Mouse (Mus musculus) neural tube, embryonic 14.5 days (tissue): ENCODE measurements around the gene Tbc1d22a. TPM values are rescaled to one million over a fixed set of nuclear protein-coding genes. Genes with fewer than 3 reads are reported as not detected.
A peak's percentile ranks its signal among the peaks of the same experiment; 100 is the strongest.

Source experiments
- ATAC-seq: fragments of 200-750 bp; cut with Nextera tagmentation; 2 replicates; pipeline ENCODE4 v1.8.0; 2017; ENCODE audit warnings: low read depth, mild to moderate bottlenecking, moderate TSS enrichment, moderate library complexity
- H3K27ac ChIP-seq: fragments of 300-500 bp; sonication (generic); 2 replicates; pipeline ENCODE4 v1.5.1; 2014; ENCODE audit warnings: low read depth, mild to moderate bottlenecking, control low read depth, low read length, moderate library complexity, mixed read lengths
- H3K27me3 ChIP-seq: fragments of 300-500 bp; sonication (generic); 2 replicates; pipeline ENCODE4 v1.6.1; 2014; ENCODE audit warnings: low read length; ENCODE audit not compliant: control insufficient read depth, insufficient read depth
- H3K36me3 ChIP-seq: fragments of 300-500 bp; sonication (generic); 2 replicates; pipeline ENCODE4 v1.6.1; 2014; ENCODE audit warnings: low read length, mixed read lengths; ENCODE audit not compliant: control insufficient read depth, insufficient read depth
- H3K4me1 ChIP-seq: fragments of 300-500 bp; sonication (generic); 2 replicates; pipeline ENCODE4 v1.6.1; 2014; ENCODE audit warnings: low read length; ENCODE audit not compliant: control insufficient read depth, insufficient read depth
- H3K4me2 ChIP-seq: fragments of 300-500 bp; sonication (generic); 2 replicates; pipeline ENCODE4 v1.6.1; 2014; ENCODE audit warnings: mild to moderate bottlenecking, low read depth, low read length, control low read depth
- H3K4me3 ChIP-seq: fragments of 300-500 bp; sonication (generic); 2 replicates; pipeline ENCODE4 v1.5.1; 2014; ENCODE audit warnings: low read depth, low read length, control low read depth, mixed read lengths
- H3K9ac ChIP-seq: fragments of 300-500 bp; sonication (generic); replicated peaks from 2 replicates; pipeline ENCODE4 v1.6.1; 2014; ENCODE audit warnings: low read depth, mild to moderate bottlenecking, control low read depth, low read length, mixed read lengths
- H3K9me3 ChIP-seq: fragments of 300-500 bp; sonication (generic); 2 replicates; pipeline ENCODE4 v1.6.1; 2016; ENCODE audit warnings: low read length; ENCODE audit not compliant: control insufficient read depth
- WGBS: fragments of 180-500 bp; shearing (Covaris S2); extraction: QIAGEN DNeasy Blood & Tissue Kit; methylation state at CpG from one replicate; pipeline ENCODE4 v1.1.7; 2014; 5-methylcytosine and 5-hydroxymethylcytosine counted together
- polyA plus RNA-seq: library from polyadenylated mRNA; unstranded; fragments of >200 nt; fragmentation: Nextera tagmentation; extraction: Ambion mirVana; gene quantifications from 2 replicates; pipeline ENCODE4 v1.2.1, GENCODE M21; 2014

Gene Tbc1d22a
- 8.9 and 10.1 TPM in 2 replicates for polyA plus RNA-seq

- no peaks in the 10 kb centered on the region for H3K27me3 ChIP-seq
- peak within 1 kb of the TSS; percentile 87 for H3K27ac ChIP-seq
- ATAC-seq: peak; percentile 93
- peaks cover 20% of the 10 kb centered on the region for H3K4me1 ChIP-seq
- H3K4me2 ChIP-seq: peak within 1 kb of the TSS; percentile 99
- peak within 1 kb of the TSS; percentile 89 for H3K4me3 ChIP-seq
- H3K9ac ChIP-seq: peak within 1 kb of the TSS; percentile 88
- no peaks in the 10 kb centered on the region for H3K36me3 ChIP-seq
- no peaks in the 10 kb centered on the region for H3K9me3 ChIP-seq
- under 1% methylated on average over 64 of the region's 64 CpGs for WGBS
Measured at GRCm38 (mm10) chr15:86213753-86214548, at the start of gene Tbc1d22a. Tbc1d22a (plus strand) TSS chr15:86214459.

GRCm38 (mm10) chr15:86164718-86165345, 49.4 kb upstream of the Tbc1d22a start:
- H3K27me3 ChIP-seq: no peaks in the 10 kb centered on the region
- H3K9me3 ChIP-seq: no peaks in the 10 kb centered on the region
- H3K27ac ChIP-seq: no peak overlapping the region
- ATAC-seq: no peak
- WGBS: 75% methylated on average over 21 of the region's 21 CpGs
- H3K9ac ChIP-seq: no peak overlapping the region
- no peak overlapping the region for H3K4me2 ChIP-seq
- H3K36me3 ChIP-seq: no peaks in the 10 kb centered on the region; the same call in 1 of the 2 replicates
- H3K4me3 ChIP-seq: no peak overlapping the region
- H3K4me1 ChIP-seq: 0 out of 2 replicates have a peak, but pooled peaks cover 2% of the 10 kb centered on the region

- Histone ChIP-seq H3K4me2 (no peak overlapping the region), H3K4me1 (0 out of 2 replicates have a peak, but pooled peaks cover 4% of the 10 kb centered on the region), H3K4me3 (no peak overlapping the region), H3K27ac (no peak overlapping the region), H3K9me3 (no peaks in the 10 kb centered on the region), H3K9ac (no peak overlapping the region), H3K36me3 (no peaks in the 10 kb centered on the region; the same call in 1 of the 2 replicates), H3K27me3 (no peaks in the 10 kb centered on the region)
- WGBS: 94% methylated on average over 24 of the region's 24 CpGs
- no peak for ATAC-seq
Measured at GRCm38 (mm10) chr15:86165811-86166590, 48.3 kb upstream of the Tbc1d22a start.

- H3K9ac ChIP-seq: no peak overlapping the region
- no peaks in the 10 kb centered on the region; the same call in 1 of the 2 replicates for H3K36me3 ChIP-seq
- H3K9me3 ChIP-seq: no peaks in the 10 kb centered on the region
- no peak overlapping the region for H3K4me2 ChIP-seq
- no peak overlapping the region for H3K4me3 ChIP-seq
- no peak overlapping the region for H3K27ac ChIP-seq
- H3K27me3 ChIP-seq: no peaks in the 10 kb centered on the region
- H3K4me1 ChIP-seq: 0 out of 2 replicates have a peak, but pooled peaks cover 4% of the 10 kb centered on the region
- WGBS: 92% methylated on average over 7 of the region's 7 CpGs
- no peak for ATAC-seq
Measured at GRCm38 (mm10) chr15:86167032-86167655, 47.1 kb upstream of the Tbc1d22a start.

- H3K27ac ChIP-seq: no peak overlapping the region
- 0 out of 2 replicates have a peak, but pooled peaks cover 4% of the 10 kb centered on the region for H3K4me1 ChIP-seq
- H3K4me2 ChIP-seq: no peak overlapping the region
- no peaks in the 10 kb centered on the region; the same call in 1 of the 2 replicates for H3K36me3 ChIP-seq
- no peak for ATAC-seq
- H3K4me3 ChIP-seq: no peak overlapping the region
- H3K9ac ChIP-seq: no peak overlapping the region
- no peaks in the 10 kb centered on the region for H3K27me3 ChIP-seq
- H3K9me3 ChIP-seq: no peaks in the 10 kb centered on the region
- 81% methylated on average over 10 of the region's 10 CpGs for WGBS
Measured at GRCm38 (mm10) chr15:86167787-86168504, 46.3 kb upstream of the Tbc1d22a start.

- no peaks in the 10 kb centered on the region for H3K9me3 ChIP-seq
- no peaks in the 10 kb centered on the region for H3K27me3 ChIP-seq
- WGBS: 33% methylated on average over 7 of the region's 7 CpGs
- H3K4me1 ChIP-seq: 0 out of 2 replicates have a peak, but pooled peaks cover 4% of the 10 kb centered on the region
- H3K4me2 ChIP-seq: no peak overlapping the region
- H3K27ac ChIP-seq: no peak overlapping the region
- H3K36me3 ChIP-seq: no peaks in the 10 kb centered on the region; the same call in 1 of the 2 replicates
- H3K4me3 ChIP-seq: no peak overlapping the region
- H3K9ac ChIP-seq: no peak overlapping the region
- peak; percentile 36; the same call in 1 of the 2 replicates for ATAC-seq
Measured at GRCm38 (mm10) chr15:86168505-86168867, 45.8 kb upstream of the Tbc1d22a start.

GRCm38 (mm10) chr15:86168941-86169816, 45.1 kb upstream of the Tbc1d22a start:
- 81% methylated on average over 12 of the region's 12 CpGs for WGBS

More at GRCm38 (mm10) chr15:86168941-86169816, 45.1 kb upstream of the Tbc1d22a start:
- Histone ChIP-seq H3K27me3 (no peaks in the 10 kb centered on the region), H3K4me2 (no peak overlapping the region), H3K4me1 (0 out of 2 replicates have a peak, but pooled peaks cover 4% of the 10 kb centered on the region), H3K36me3 (no peaks in the 10 kb centered on the region; the same call in 1 of the 2 replicates), H3K9me3 (no peaks in the 10 kb centered on the region), H3K27ac (no peak overlapping the region), H3K9ac (no peak overlapping the region), H3K4me3 (no peak overlapping the region)
- ATAC-seq: no peak
